Mouse (Mus musculus) liver, adult 2 months (tissue): ENCODE data around the gene Bex1.

Experiments used
- CTCF ChIP-seq: fragments of 200-500 bp; IDR thresholded peaks from 2 replicates; pipeline ENCODE4 v1.5.1; 2011; ENCODE audit warnings: low read depth, low read length, control low read depth
- POLR2A ChIP-seq: fragments of 200-500 bp; IDR thresholded peaks from 2 replicates; pipeline ENCODE4 v1.6.1; 2011; ENCODE audit warnings: low read length, control low read depth; ENCODE audit not compliant: insufficient read depth; ENCODE audit errors: extremely low read depth

DNA sequence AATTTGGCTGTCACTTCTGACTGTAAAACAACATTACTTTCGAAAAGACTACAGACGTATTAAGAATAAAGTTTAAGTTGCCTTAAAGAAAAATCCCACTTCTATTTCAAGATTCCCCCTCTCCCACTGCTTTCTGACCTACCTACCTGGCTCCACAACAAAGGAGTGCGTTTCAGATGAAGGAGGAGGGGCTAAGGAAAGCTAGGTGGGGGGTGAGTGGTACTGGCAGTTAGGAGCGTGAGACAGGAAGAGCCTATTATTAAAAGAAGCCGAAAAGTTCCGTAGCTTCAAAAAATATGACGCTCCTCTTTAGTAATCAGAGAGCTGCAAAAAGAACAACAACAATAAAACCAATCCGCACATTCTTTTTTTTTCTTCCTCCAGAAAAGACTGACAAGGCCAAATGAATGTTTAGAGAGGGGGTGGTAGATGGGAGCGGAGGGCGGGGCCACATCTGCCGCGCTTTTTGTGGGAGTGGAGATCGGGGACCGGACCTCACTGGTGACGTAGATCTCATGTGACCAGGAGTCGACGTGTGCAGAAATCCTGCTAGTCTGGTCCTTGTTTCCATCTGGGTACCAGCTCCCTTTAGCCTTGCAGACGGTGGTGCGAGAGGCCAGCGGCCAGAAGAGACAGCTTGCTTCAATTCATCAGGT, 29.4 kb upstream of the Bex1 start, which contains the start of gene Tceal9:
- TF ChIP-seq CTCF (no peak), POLR2A (0 out of 2 replicates have a peak, but pooled peaks have one; percentile 33)
